Mouse (Mus musculus): ENCODE measurements around the gene Zfp184. TPM values are rescaled to one million over a fixed set of nuclear protein-coding genes. Genes with fewer than 3 reads are reported as not detected.
"Not testable (repeated sequence)": the region's sequence is repeated elsewhere in the genome, so short reads cannot be mapped to it uniquely, and the experiment has no call there.

Zfp184 gene
- total and polyA plus RNA-seq, 2 experiments from 2014 or later: 15.3 to 21.6 TPM

GRCm38 (mm10) chr13:21906301-21906700, 38.6 kb upstream of the Zfp184 start:
- H3K27me3 ChIP-seq (ENCODE audit: insufficient read depth, low read length): no peaks in the 10 kb centered on the region
- H3K9me3 ChIP-seq (ENCODE audit: low read length): no peaks in the 10 kb centered on the region
- DNase-seq (no peak), ATAC-seq (no peak)
- no peak overlapping the region for H3K27ac ChIP-seq (ENCODE audit: low read depth, low read length)
- whole genome bisulfite sequencing: 43% methylated on average over 7 of the region's 7 CpGs
- H3K4me3 ChIP-seq (ENCODE audit: low read depth, low read length): no peak overlapping the region
- no peaks in the 10 kb centered on the region for H3K36me3 ChIP-seq (ENCODE audit: insufficient read depth)
- no peak for TF ChIP-seq CTCF (IDR thresholded peaks at IDR 0.05; ENCODE audit: low read depth)
- no peak overlapping the region for H3K4me2 ChIP-seq (ENCODE audit: low read depth)
- H3K4me1 ChIP-seq (ENCODE audit: insufficient read depth): no peaks in the 10 kb centered on the region
- H3K9ac ChIP-seq: no peak overlapping the region

DNA sequence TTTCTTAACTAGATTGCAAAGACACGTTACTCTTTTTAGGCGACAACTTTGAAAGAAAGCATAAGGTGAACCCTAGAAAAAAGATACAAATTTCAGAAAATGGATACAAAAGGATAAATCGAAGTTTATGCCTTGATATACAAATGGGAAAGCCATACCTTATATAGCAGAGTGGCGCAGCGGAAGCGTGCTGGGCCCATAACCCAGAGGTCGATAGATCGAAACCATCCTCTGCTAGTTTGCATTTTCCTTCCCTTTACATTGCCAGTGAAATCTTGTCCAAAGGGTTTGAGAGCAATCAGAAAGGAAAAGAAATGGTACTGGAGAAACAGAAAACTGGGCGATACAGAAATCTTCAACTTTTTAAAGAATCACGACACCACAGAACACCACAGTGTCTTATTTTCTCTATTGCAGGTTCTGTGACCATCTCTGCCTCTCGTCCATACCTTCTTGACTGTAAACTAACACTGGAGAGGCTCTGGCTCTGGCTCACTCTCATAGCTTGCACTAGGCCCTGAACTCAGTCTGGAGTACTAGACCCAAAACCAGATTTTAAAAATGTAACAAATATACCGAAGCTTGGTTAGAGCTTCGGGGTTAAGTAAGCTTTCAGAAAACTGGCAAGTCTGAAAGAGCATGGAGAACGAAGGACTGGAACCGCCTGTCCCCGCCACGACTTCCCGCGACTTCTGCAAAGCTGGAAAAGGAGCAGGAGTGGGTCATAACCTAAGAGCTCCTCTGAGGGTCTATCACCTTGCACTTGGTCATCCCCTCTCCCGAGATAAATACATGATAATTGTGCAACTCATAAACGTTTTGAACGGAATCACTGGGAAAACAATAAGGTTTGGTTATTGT, 37.7 kb upstream of the Zfp184 start:
- DNase-seq: no peak
- 0 out of 2 replicates have a peak overlapping the region, but pooled peaks have one; percentile 1 for H3K4me3 ChIP-seq (ENCODE audit: low read depth, low read length)
- H3K9me3 ChIP-seq (ENCODE audit: low read length): no peaks in the 10 kb centered on the region
- TF ChIP-seq CTCF (IDR thresholded peaks at IDR 0.05; ENCODE audit: low read depth): no peak
- 20% methylated on average over 22 of the region's 22 CpGs for WGBS
- no peak overlapping the region for H3K27ac ChIP-seq (ENCODE audit: low read depth, low read length)
- H3K4me2 ChIP-seq (ENCODE audit: low read depth): peak overlapping the region; percentile 16; the same call in 1 of the 2 replicates
- no peak overlapping the region for H3K9ac ChIP-seq
- H3K4me1 ChIP-seq (ENCODE audit: insufficient read depth): no peaks in the 10 kb centered on the region
- ATAC-seq: peak; percentile 73; the same call in 1 of the 2 replicates
- H3K27me3 ChIP-seq (ENCODE audit: insufficient read depth, low read length): no peaks in the 10 kb centered on the region
- H3K36me3 ChIP-seq (ENCODE audit: insufficient read depth): no peaks in the 10 kb centered on the region

DNA sequence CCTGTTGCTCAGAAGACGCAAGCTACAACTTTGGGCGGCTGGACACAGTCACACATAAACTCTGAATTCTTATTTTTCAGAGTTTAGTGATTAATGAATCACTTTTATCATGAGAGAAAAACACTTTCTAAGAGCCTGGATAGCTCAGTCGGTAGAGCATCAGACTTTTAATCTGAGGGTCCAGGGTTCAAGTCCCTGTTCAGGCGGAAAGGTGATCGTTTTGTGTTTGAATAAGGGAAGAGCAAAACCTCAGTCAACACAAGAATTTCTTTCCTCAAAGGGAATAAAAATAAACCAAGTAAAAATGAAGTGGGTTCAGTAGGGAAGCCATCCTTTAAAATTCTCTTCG, 37.1 kb upstream of the Zfp184 start:
- H3K4me2 ChIP-seq (ENCODE audit: low read depth): peak overlapping the region; percentile 16; the same call in 1 of the 2 replicates

DNA sequence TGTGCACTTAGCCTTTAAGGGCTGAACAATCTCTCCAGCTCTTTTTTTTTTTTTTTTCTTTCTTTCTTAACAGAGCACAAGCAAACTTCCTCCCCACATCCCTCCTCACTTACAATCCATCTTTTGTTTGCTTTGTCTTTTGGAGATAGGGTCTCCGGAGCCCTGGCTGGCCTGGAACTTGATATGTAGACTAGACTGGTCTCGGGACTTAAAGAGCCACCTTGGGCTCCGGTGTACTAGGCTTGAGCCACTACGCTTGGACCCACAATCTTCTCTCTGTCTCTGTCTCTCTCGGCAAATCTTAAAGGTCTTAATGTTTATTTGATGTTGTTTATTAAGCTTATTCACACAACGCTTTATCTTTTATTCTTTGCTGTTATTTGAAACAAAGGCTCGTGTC, 34.2 kb upstream of the Zfp184 start:
- Histone ChIP-seq H3K4me2 (ENCODE audit: low read depth) (peak overlapping the region; percentile 11; the same call in 1 of the 2 replicates), H3K36me3 (ENCODE audit: insufficient read depth) (no peaks in the 10 kb centered on the region), H3K27ac (ENCODE audit: low read depth, low read length) (no peak overlapping the region), H3K9me3 (ENCODE audit: low read length) (no peaks in the 10 kb centered on the region), H3K4me3 (ENCODE audit: low read depth, low read length) (peak overlapping the region; percentile 6; the same call in 1 of the 2 replicates), H3K9ac (no peak overlapping the region), H3K27me3 (ENCODE audit: insufficient read depth, low read length) (peaks cover 18% of the 10 kb centered on the region), H3K4me1 (ENCODE audit: insufficient read depth) (no peaks in the 10 kb centered on the region)
- 9% methylated on average over 7 of the region's 7 CpGs for WGBS
- ATAC-seq (no peak), DNase-seq (no peak)
- TF ChIP-seq CTCF (IDR thresholded peaks at IDR 0.05; ENCODE audit: low read depth): no peak

More for the DNA sequence above, 37.1 kb upstream of the Zfp184 start:
- DNase-seq; H3K4me1 ChIP-seq (ENCODE audit: insufficient read depth); ATAC-seq; H3K36me3 ChIP-seq (ENCODE audit: insufficient read depth); H3K27me3 ChIP-seq (ENCODE audit: insufficient read depth, low read length); H3K27ac ChIP-seq (ENCODE audit: low read depth, low read length); H3K9ac ChIP-seq; H3K9me3 ChIP-seq (ENCODE audit: low read length): not testable (repeated sequence)
- H3K4me3 ChIP-seq (ENCODE audit: low read depth, low read length): 0 out of 2 replicates have a peak overlapping the region, but pooled peaks have one; percentile 1
- whole genome bisulfite sequencing: 21% methylated on average over 6 of the region's 6 CpGs

- TF ChIP-seq CTCF (IDR thresholded peaks at IDR 0.05; ENCODE audit: low read depth): no peak
- H3K4me1 ChIP-seq (ENCODE audit: insufficient read depth): no peaks in the 10 kb centered on the region
- H3K36me3 ChIP-seq (ENCODE audit: insufficient read depth): no peaks in the 10 kb centered on the region
- H3K27ac ChIP-seq (ENCODE audit: low read depth, low read length): no peak overlapping the region
- H3K9me3 ChIP-seq (ENCODE audit: low read length): no peaks in the 10 kb centered on the region
- 7% methylated on average over 17 of the region's 17 CpGs for WGBS
- DNase-seq (no peak), ATAC-seq (peak; percentile 27; the same call in 1 of the 2 replicates)
- H3K4me3 ChIP-seq (ENCODE audit: low read depth, low read length): peak overlapping the region; percentile 6; the same call in 1 of the 2 replicates
- peak overlapping the region; percentile 11; the same call in 1 of the 2 replicates for H3K4me2 ChIP-seq (ENCODE audit: low read depth)
- H3K27me3 ChIP-seq (ENCODE audit: insufficient read depth, low read length): peaks cover 22% of the 10 kb centered on the region
- H3K9ac ChIP-seq: no peak overlapping the region
Observed at GRCm38 (mm10) chr13:21911147-21911546, 33.7 kb upstream of the Zfp184 start.

GRCm38 (mm10) chr13:21913854-21914253, 31.0 kb upstream of the Zfp184 start:
- ATAC-seq: no peak
- Histone ChIP-seq H3K36me3 (ENCODE audit: insufficient read depth) (no peaks in the 10 kb centered on the region), H3K4me1 (ENCODE audit: insufficient read depth) (peaks cover 3% of the 10 kb centered on the region; the same call in 1 of the 2 replicates), H3K9ac (no peak overlapping the region), H3K27ac (ENCODE audit: low read depth, low read length) (no peak overlapping the region), H3K27me3 (ENCODE audit: insufficient read depth, low read length) (peaks cover 46% of the 10 kb centered on the region), H3K9me3 (ENCODE audit: low read length) (no peaks in the 10 kb centered on the region), H3K4me3 (ENCODE audit: low read depth, low read length) (no peak overlapping the region), H3K4me2 (ENCODE audit: low read depth) (no peak overlapping the region)
- DNase-seq: no peak
- WGBS: 21% methylated on average over 8 of the region's 8 CpGs
- no peak for TF ChIP-seq CTCF (IDR thresholded peaks at IDR 0.05; ENCODE audit: low read depth)

- Histone ChIP-seq H3K27ac (ENCODE audit: low read depth, low read length) (no peak overlapping the region), H3K4me1 (ENCODE audit: insufficient read depth) (peaks cover 3% of the 10 kb centered on the region; the same call in 1 of the 2 replicates), H3K27me3 (ENCODE audit: insufficient read depth, low read length) (peaks cover 54% of the 10 kb centered on the region), H3K36me3 (ENCODE audit: insufficient read depth) (no peaks in the 10 kb centered on the region), H3K9me3 (ENCODE audit: low read length) (no peaks in the 10 kb centered on the region), H3K4me2 (ENCODE audit: low read depth) (0 out of 2 replicates have a peak overlapping the region, but pooled peaks have one; percentile 2), H3K9ac (no peak overlapping the region), H3K4me3 (ENCODE audit: low read depth, low read length) (no peak overlapping the region)
- DNase-seq (no peak), ATAC-seq (no peak; the same call in 1 of the 2 replicates)
- 7% methylated on average over 14 of the region's 14 CpGs for WGBS
- no peak for TF ChIP-seq CTCF (IDR thresholded peaks at IDR 0.05; ENCODE audit: low read depth)
Observed at GRCm38 (mm10) chr13:21914599-21914998, 30.3 kb upstream of the Zfp184 start.
